ENCODE assay signal across 30 mouse cellular contexts in the genomic region with DNA sequence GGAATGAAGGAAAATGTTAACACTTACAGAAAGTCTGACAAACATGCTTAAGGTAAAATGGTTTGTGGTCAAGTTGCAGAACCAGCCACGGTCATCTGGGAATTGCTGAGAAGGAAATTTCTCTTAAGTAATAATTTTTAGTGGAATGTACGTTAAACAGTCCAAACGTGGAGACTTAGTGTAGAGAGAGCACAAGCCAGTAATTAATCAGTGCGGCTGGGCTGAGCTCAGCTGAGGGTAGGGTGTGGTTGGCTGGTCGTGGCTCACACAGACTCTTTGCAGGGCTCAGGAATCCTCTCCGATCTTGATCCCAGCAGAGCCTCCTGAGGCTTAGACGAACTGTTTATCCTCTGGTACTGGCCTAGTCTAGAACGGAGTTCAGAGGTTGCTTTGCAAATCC. TPM values are rescaled to one million over a fixed set of nuclear protein-coding genes. Genes with fewer than 3 reads are reported as not detected.
DNase-seq lines count a peak whose midpoint lies in the region; ATAC-seq and TF ChIP-seq lines count a peak whose summit lies in the region.
"Had no signal": no experiment of that assay in that cellular context is flagged by ENCODE, and none has a peak within 500 bp of the region (broad histone marks: within the 10 kb centered on the region; RNA-seq: fewer than 3 reads in every experiment).

No protein-coding gene starts in this region.

- no peak for ATAC-seq in limb, embryonic 14.5 days (ENCODE audit: low FRiP score, low read depth)
- 0 out of 2 replicates have a peak, but pooled peaks have one; percentile 47 for ATAC-seq in intestine, embryonic 14.5 days (replicated peaks; ENCODE audit: low FRiP score, low TSS enrichment, low read depth)
- ATAC-seq in intestine, postnatal 0 days: no peak
- ATAC-seq in stomach, postnatal 0 days (ENCODE audit: low FRiP score, low TSS enrichment): peak; percentile 79
- ATAC-seq: forebrain, embryonic 13.5 days; hindbrain, embryonic 16.5 days; Patski had no signal

- H3K27ac ChIP-seq in limb, embryonic 14.5 days (replicated peaks; ENCODE audit: low read depth, low read length): no peak overlapping the region
- H3K27ac ChIP-seq in limb, embryonic 10.5 days: no peak overlapping the region
- H3K27ac ChIP-seq in intestine, embryonic 14.5 days (ENCODE audit: low read depth): no peak overlapping the region
- H3K27ac ChIP-seq in intestine, postnatal 0 days (ENCODE audit: low read depth, low read length): peak overlapping the region; percentile 41; the same call in 1 of the 2 replicates
- no peak overlapping the region for H3K27ac ChIP-seq in stomach, postnatal 0 days (replicated peaks)
- H3K27ac ChIP-seq: embryonic facial prominence, embryonic 13.5 days; forebrain, embryonic 13.5 days; heart, embryonic 10.5 days; heart, embryonic 15.5 days; left cerebral cortex, adult 2 months; liver, embryonic 14.5 days; midbrain, embryonic 10.5 days; neural tube, embryonic 13.5 days had no signal

- peaks cover 6% of the 10 kb centered on the region; the same call in 1 of the 2 replicates for H3K4me1 ChIP-seq in limb, embryonic 14.5 days (ENCODE audit: control insufficient read depth, insufficient read depth, low read length)
- H3K4me1 ChIP-seq in limb, embryonic 10.5 days: no peaks in the 10 kb centered on the region
- peaks cover 14% of the 10 kb centered on the region; the same call in 1 of the 2 replicates for H3K4me1 ChIP-seq in intestine, embryonic 14.5 days (replicated peaks; ENCODE audit: control insufficient read depth, insufficient read depth, low read length)
- H3K4me1 ChIP-seq in intestine, postnatal 0 days (replicated peaks; ENCODE audit: control insufficient read depth, insufficient read depth, low read length): no peaks in the 10 kb centered on the region
- no peaks in the 10 kb centered on the region for H3K4me1 ChIP-seq in stomach, postnatal 0 days (replicated peaks; ENCODE audit: control insufficient read depth, insufficient read depth)
- H3K4me1 ChIP-seq: embryonic facial prominence, embryonic 13.5 days; forebrain, embryonic 13.5 days; midbrain, embryonic 10.5 days; neural tube, embryonic 13.5 days had no signal

- no peak for TF ChIP-seq CTCF in intestine, postnatal 0 days (IDR thresholded peaks at IDR 0.05; ENCODE audit: low read depth)
- TF ChIP-seq CTCF in stomach, postnatal 0 days (IDR thresholded peaks at IDR 0.05; ENCODE audit: low read depth): no peak

- 39% methylated on average over 8 of the region's 8 CpGs for WGBS in limb, embryonic 14.5 days
- WGBS in limb, embryonic 10.5 days: 73% methylated on average over 8 of the region's 8 CpGs
- whole genome bisulfite sequencing in intestine, embryonic 14.5 days: 27% methylated on average over 8 of the region's 8 CpGs
- 20% methylated on average over 8 of the region's 8 CpGs for WGBS in intestine, postnatal 0 days
- 30% methylated on average over 8 of the region's 8 CpGs for WGBS in stomach, postnatal 0 days

- no peak for TF ChIP-seq POLR2A in limb, embryonic 14.5 days (IDR thresholded peaks at IDR 0.05; ENCODE audit: borderline replicate concordance, extremely low read depth, insufficient read depth, insufficient read length)

- TF ChIP-seq EP300 in stomach, postnatal 0 days (optimal IDR thresholded peaks at IDR 0.05): no peak

- DNase-seq in limb, embryonic 14.5 days (ENCODE audit: low spot score): peak; percentile 13
- DNase-seq in limb, embryonic 10.5 days (ENCODE audit: low spot score): no peak
- DNase-seq in intestine, embryonic 14.5 days (ENCODE audit: low spot score): no peak
- no peak for DNase-seq in stomach, postnatal 0 days (ENCODE audit: low spot score)
- DNase-seq in ovary, postnatal 14 days (ENCODE audit: low spot score): no peak
- DNase-seq in B cell, adult 2 months: no peak
- DNase-seq: adrenal gland, postnatal 10 days; cerebellum, adult 8-10 months; cerebellum, postnatal 25 days; gastrocnemius, postnatal 25 days; heart, adult 11 months; kidney, adult 18-20 months; kidney, postnatal 25 days; liver; lung, adult 2 months; lung, postnatal 14 days; thymus, adult 18-20 months; thymus, postnatal 25 days had no signal

- H3K4me2 ChIP-seq in limb, embryonic 14.5 days (replicated peaks; ENCODE audit: low read depth, low read length, severe bottlenecking): no peak overlapping the region
- H3K4me2 ChIP-seq in intestine, embryonic 14.5 days (ENCODE audit: low read length): no peak overlapping the region
- no peak overlapping the region for H3K4me2 ChIP-seq in intestine, postnatal 0 days (replicated peaks; ENCODE audit: low read depth)
- H3K4me2 ChIP-seq in stomach, postnatal 0 days (replicated peaks; ENCODE audit: low read depth): no peak overlapping the region
- H3K4me2 ChIP-seq: embryonic facial prominence, embryonic 13.5 days; forebrain, embryonic 13.5 days; heart, embryonic 15.5 days; neural tube, embryonic 13.5 days had no signal

- H3K4me3 ChIP-seq in limb, embryonic 14.5 days (replicated peaks; ENCODE audit: low read length): no peak overlapping the region
- no peak overlapping the region for H3K4me3 ChIP-seq in limb, embryonic 10.5 days
- no peak overlapping the region for H3K4me3 ChIP-seq in intestine, embryonic 14.5 days (ENCODE audit: low read depth, low read length)
- no peak overlapping the region for H3K4me3 ChIP-seq in intestine, postnatal 0 days (ENCODE audit: low read depth, low read length)
- no peak overlapping the region for H3K4me3 ChIP-seq in stomach, postnatal 0 days (ENCODE audit: low read depth, low read length)
- H3K4me3 ChIP-seq: embryonic facial prominence, embryonic 13.5 days; forebrain, embryonic 13.5 days; heart, embryonic 10.5 days; heart, embryonic 15.5 days; left cerebral cortex, adult 2 months; midbrain, embryonic 10.5 days; neural tube, embryonic 13.5 days had no signal

- H3K27me3 ChIP-seq in limb, embryonic 14.5 days (ENCODE audit: control insufficient read depth, insufficient read depth, low read length): no peaks in the 10 kb centered on the region
- H3K27me3 ChIP-seq in limb, embryonic 10.5 days (ENCODE audit: low read depth, poor library complexity, severe bottlenecking): no peaks in the 10 kb centered on the region
- H3K27me3 ChIP-seq in intestine, embryonic 14.5 days (replicated peaks; ENCODE audit: control insufficient read depth, insufficient read depth, low read length): no peaks in the 10 kb centered on the region
- no peaks in the 10 kb centered on the region for H3K27me3 ChIP-seq in intestine, postnatal 0 days (replicated peaks; ENCODE audit: control insufficient read depth, insufficient read depth, low read length)
- H3K27me3 ChIP-seq in stomach, postnatal 0 days (ENCODE audit: control insufficient read depth, insufficient read depth, low read length): no peaks in the 10 kb centered on the region
- H3K27me3 ChIP-seq: embryonic facial prominence, embryonic 13.5 days; forebrain, embryonic 13.5 days; heart, embryonic 15.5 days; neural tube, embryonic 13.5 days had no signal

- no peak overlapping the region for H3K9ac ChIP-seq in limb, embryonic 14.5 days (ENCODE audit: low read depth, low read length, severe bottlenecking)
- H3K9ac ChIP-seq in intestine, embryonic 14.5 days (ENCODE audit: low read length): no peak overlapping the region
- H3K9ac ChIP-seq in intestine, postnatal 0 days (ENCODE audit: low read depth, low read length): no peak overlapping the region
- no peak overlapping the region for H3K9ac ChIP-seq in stomach, postnatal 0 days (ENCODE audit: low read length)
- H3K9ac ChIP-seq: embryonic facial prominence, embryonic 13.5 days; forebrain, embryonic 13.5 days; heart, embryonic 15.5 days; liver, embryonic 14.5 days; neural tube, embryonic 13.5 days had no signal

- no peaks in the 10 kb centered on the region for H3K36me3 ChIP-seq in limb, embryonic 14.5 days (ENCODE audit: control insufficient read depth, insufficient read depth, low read length)
- no peaks in the 10 kb centered on the region for H3K36me3 ChIP-seq in limb, embryonic 10.5 days
- no peaks in the 10 kb centered on the region for H3K36me3 ChIP-seq in intestine, embryonic 14.5 days (ENCODE audit: control insufficient read depth, insufficient read depth, low read length)
- no peaks in the 10 kb centered on the region for H3K36me3 ChIP-seq in intestine, postnatal 0 days (ENCODE audit: control insufficient read depth, insufficient read depth)
- H3K36me3 ChIP-seq in stomach, postnatal 0 days (ENCODE audit: control insufficient read depth, insufficient read depth, low read length): no peaks in the 10 kb centered on the region
- H3K36me3 ChIP-seq: embryonic facial prominence, embryonic 13.5 days; G1E; heart, embryonic 10.5 days; heart, embryonic 15.5 days; midbrain, embryonic 10.5 days; neural tube, embryonic 13.5 days had no signal

- H3K9me3 ChIP-seq in limb, embryonic 14.5 days (ENCODE audit: control insufficient read depth, low read length): peaks cover 4% of the 10 kb centered on the region; the same call in 1 of the 2 replicates
- H3K9me3 ChIP-seq in limb, embryonic 10.5 days (replicated peaks): no peaks in the 10 kb centered on the region
- no peaks in the 10 kb centered on the region for H3K9me3 ChIP-seq in intestine, embryonic 14.5 days (ENCODE audit: control insufficient read depth, low read length)
- no peaks in the 10 kb centered on the region for H3K9me3 ChIP-seq in intestine, postnatal 0 days (ENCODE audit: control insufficient read depth)
- no peaks in the 10 kb centered on the region for H3K9me3 ChIP-seq in stomach, postnatal 0 days (ENCODE audit: control insufficient read depth, low read length)
- H3K9me3 ChIP-seq: embryonic facial prominence, embryonic 13.5 days; forebrain, embryonic 13.5 days; G1E; heart, embryonic 10.5 days; heart, embryonic 15.5 days; midbrain, embryonic 10.5 days; neural tube, embryonic 13.5 days had no signal

RNA-seq across cellular contexts. Expression of a gene that starts 30.6 kb away (rescaled TPM):
- polyA plus RNA-seq in limb, embryonic 14.5 days (2012; rRNA removed): 6.1 and 7.3 TPM in 2 replicates
- polyA plus RNA-seq in limb, embryonic 14.5 days (2014; fragmentation: Nextera tagmentation; extraction: Ambion mirVana): 12.4 and 14.5 TPM in 2 replicates
- 11.1 and 12.1 TPM in 2 replicates for polyA plus RNA-seq in limb, embryonic 10.5 days (2016; fragmentation: Nextera tagmentation; extraction: Ambion mirVana)
- 12.4 and 12.6 TPM in 2 replicates for polyA plus RNA-seq in intestine, embryonic 14.5 days (2014; fragmentation: Nextera tagmentation; extraction: Ambion mirVana)
- polyA plus RNA-seq in intestine, postnatal 0 days (2015; fragmentation: Nextera tagmentation; extraction: Ambion mirVana): 3.7 and 4.2 TPM in 2 replicates
- polyA plus RNA-seq in stomach, postnatal 0 days (2015; fragmentation: Nextera tagmentation; extraction: Ambion mirVana): 9.5 and 10.2 TPM in 2 replicates

RNA-seq across cellular contexts. Expression of a gene that starts 30.7 kb away (rescaled TPM):
- 37.7 and 40.1 TPM in 2 replicates for polyA plus RNA-seq in limb, embryonic 14.5 days (2012; rRNA removed)
- 48.8 and 49.6 TPM in 2 replicates for polyA plus RNA-seq in limb, embryonic 14.5 days (2014; fragmentation: Nextera tagmentation; extraction: Ambion mirVana)
- 45.0 and 45.4 TPM in 2 replicates for polyA plus RNA-seq in limb, embryonic 10.5 days (2016; fragmentation: Nextera tagmentation; extraction: Ambion mirVana)
- 43.1 and 51.0 TPM in 2 replicates for polyA plus RNA-seq in intestine, embryonic 14.5 days (2014; fragmentation: Nextera tagmentation; extraction: Ambion mirVana)
- 18.8 and 21.5 TPM in 2 replicates for polyA plus RNA-seq in intestine, postnatal 0 days (2015; fragmentation: Nextera tagmentation; extraction: Ambion mirVana)
- polyA plus RNA-seq in stomach, postnatal 0 days (2015; fragmentation: Nextera tagmentation; extraction: Ambion mirVana): 23.6 and 25.2 TPM in 2 replicates

Comparison
In these comparisons a context has a peak if more than half of its experiments do, and no peak if none do; other contexts are left out.
1. ATAC-seq: peak in intestine, embryonic 14.5 days (single experiment) and stomach, postnatal 0 days (single experiment); none in limb, embryonic 14.5 days (single experiment) and intestine, postnatal 0 days (single experiment).